Mouse (Mus musculus) CD4-positive helper T cell, adult 2 months (primary cell): ENCODE measurements at regions not wholly inside any gene's neighbourhood (a gene's known extent, or its start where the extent isn't known, plus 50 kb on each side); places are given as distances from the start of the nearest gene placed in this dataset.

ENCODE experiments used
- DNase-seq: peaks from one replicate; pipeline ENCODE4 v3.0.0-alpha.2; 2012; ENCODE audit warnings: low read depth, missing footprints, low spot score

- DNase-seq, result no peak
Observed at GRCm38 (mm10) chr3:41476516-41476915, 79.0 kb upstream of the Jade1 start.

- no peak for DNase-seq
Observed at GRCm38 (mm10) chr3:41472586-41472985, 82.9 kb upstream of the Jade1 start.

GRCm38 (mm10) chr3:41469106-41469505 lies 86.4 kb upstream of the Jade1 start:
- DNase-seq, result no peak

GRCm38 (mm10) chr3:41467857-41468256 lies 87.7 kb upstream of the Jade1 start:
- no peak for DNase-seq

- DNase-seq, result no peak
Observed at GRCm38 (mm10) chr3:41465893-41466292, 89.6 kb upstream of the Jade1 start.

GRCm38 (mm10) chr3:41462953-41463644 lies 92.4 kb upstream of the Jade1 start:
- no peak for DNase-seq

GRCm38 (mm10) chr3:41460131-41460530 lies 95.4 kb upstream of the Jade1 start:
- DNase-seq, result no peak

GRCm38 (mm10) chr3:41458156-41458555 lies 97.4 kb upstream of the Jade1 start:
- DNase-seq, result no peak

- no peak for DNase-seq
Observed at GRCm38 (mm10) chr3:41453525-41453924, 102.0 kb upstream of the Jade1 start.

GRCm38 (mm10) chr3:41452716-41453090 lies 102.8 kb upstream of the Jade1 start:
- DNase-seq, result no peak

- DNase-seq, result no peak
Observed at GRCm38 (mm10) chr3:41452020-41452715, 103.4 kb upstream of the Jade1 start.

- no peak for DNase-seq
Observed at GRCm38 (mm10) chr3:41450696-41451095, 104.8 kb upstream of the Jade1 start.

GRCm38 (mm10) chr3:41444243-41444753 lies 111.2 kb upstream of the Jade1 start:
- DNase-seq, result no peak

GRCm38 (mm10) chr3:41436238-41436637 lies 119.3 kb upstream of the Jade1 start:
- DNase-seq, result no peak

- DNase-seq, result no peak
Observed at GRCm38 (mm10) chr3:41433106-41433505, 122.4 kb upstream of the Jade1 start.

- DNase-seq, result no peak
Observed at GRCm38 (mm10) chr3:41432376-41432775, 123.2 kb upstream of the Jade1 start.

- no peak for DNase-seq
Observed at GRCm38 (mm10) chr3:41430191-41430590, 125.3 kb upstream of the Jade1 start.

- no peak for DNase-seq
Observed at GRCm38 (mm10) chr3:41426946-41427345, 128.6 kb upstream of the Jade1 start.

GRCm38 (mm10) chr3:41425863-41426262 lies 129.7 kb upstream of the Jade1 start:
- no peak for DNase-seq

GRCm38 (mm10) chr3:41424142-41424939 lies 131.2 kb upstream of the Jade1 start:
- no peak for DNase-seq

- no peak for DNase-seq
Observed at GRCm38 (mm10) chr3:41423630-41424029, 131.9 kb upstream of the Jade1 start.
